Mouse (Mus musculus): ENCODE results near the gene Rgp1. TPM values are rescaled to one million over a fixed set of nuclear protein-coding genes. Genes with fewer than 3 reads are reported as not detected.
"Not testable (repeated sequence)": the region's sequence is repeated elsewhere in the genome, so short reads cannot be mapped to it uniquely, and the experiment has no call there.

The Rgp1 gene
- total RNA-seq, 2 experiments from 2014 or later: 6.7 to 28.7 TPM

DNA sequence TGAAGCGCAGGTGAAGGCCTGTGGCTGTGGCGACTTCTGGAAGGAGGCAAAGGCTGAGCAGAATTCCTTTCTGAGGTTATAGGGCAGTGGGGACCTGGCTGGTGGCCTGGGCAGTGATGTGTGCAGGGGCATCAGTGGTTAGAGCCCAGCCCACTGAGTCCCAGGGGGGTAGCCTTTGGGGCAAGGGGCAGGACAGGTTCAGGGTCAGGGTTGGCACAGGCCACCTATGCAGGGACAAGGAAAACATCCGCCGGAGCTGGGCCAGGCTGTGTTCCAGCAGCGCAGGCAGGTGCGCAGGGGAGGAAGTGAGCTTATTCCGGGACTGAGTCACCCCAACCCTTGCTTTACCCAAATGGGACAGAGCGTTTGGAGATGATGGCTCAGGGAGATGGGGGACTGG, 7.9 kb downstream of the Rgp1 start:
- 0 out of 2 replicates have a peak, but pooled peaks have one; percentile 19 for ATAC-seq (replicated peaks; ENCODE audit: low FRiP score, low TSS enrichment, poor library complexity, severe bottlenecking)

DNA sequence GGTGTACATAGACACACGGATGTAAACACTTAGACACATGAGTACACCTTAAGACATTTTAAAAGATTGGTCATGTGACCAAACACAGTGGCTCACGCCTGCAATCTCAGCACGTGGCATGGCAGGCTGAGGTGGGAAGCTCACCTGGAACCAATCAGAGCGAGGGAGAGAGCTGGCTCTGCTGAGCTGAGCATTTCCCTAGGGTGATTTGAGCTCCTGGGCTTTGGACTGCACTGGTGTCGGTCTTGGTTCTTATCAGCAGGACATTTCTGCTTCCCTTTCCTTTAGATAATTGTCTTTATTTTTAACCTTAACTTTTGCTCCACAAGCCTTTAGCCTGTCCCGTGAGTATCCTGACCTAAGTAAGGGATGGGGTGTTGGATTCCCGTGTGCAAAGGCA, 9.2 kb downstream of the Rgp1 start:
- no peak for ATAC-seq (replicated peaks; ENCODE audit: low FRiP score, low TSS enrichment, poor library complexity, severe bottlenecking)

GRCm38 (mm10) chr4:43591543-43591942, 13.0 kb downstream of the Rgp1 start:
- ATAC-seq (replicated peaks; ENCODE audit: low FRiP score, low TSS enrichment, poor library complexity, severe bottlenecking): no peak

DNA sequence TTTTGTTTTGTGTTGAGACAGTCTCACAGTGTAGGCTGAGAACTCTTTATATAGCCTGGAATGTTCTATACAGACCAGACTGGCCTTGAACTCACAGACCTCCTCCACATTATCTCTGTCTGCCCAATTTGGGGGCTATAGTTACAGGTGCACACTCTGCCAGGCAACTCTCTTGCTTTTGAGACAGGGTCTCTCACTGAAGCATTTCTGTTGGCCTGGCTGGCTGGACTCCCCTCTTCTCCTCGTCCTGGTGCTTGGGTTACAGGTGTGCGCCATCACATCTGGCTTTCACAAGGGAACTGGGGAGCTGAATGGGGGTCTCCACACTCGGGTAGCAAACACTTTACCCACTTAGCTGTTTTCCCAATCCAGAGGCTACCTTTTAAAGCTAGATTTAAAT, 13.4 kb downstream of the Rgp1 start:
- ATAC-seq (replicated peaks; ENCODE audit: low FRiP score, low TSS enrichment, poor library complexity, severe bottlenecking): no peak

GRCm38 (mm10) chr4:43593453-43593852, 14.9 kb downstream of the Rgp1 start:
- no peak for ATAC-seq (replicated peaks; ENCODE audit: low FRiP score, low TSS enrichment, poor library complexity, severe bottlenecking)

DNA sequence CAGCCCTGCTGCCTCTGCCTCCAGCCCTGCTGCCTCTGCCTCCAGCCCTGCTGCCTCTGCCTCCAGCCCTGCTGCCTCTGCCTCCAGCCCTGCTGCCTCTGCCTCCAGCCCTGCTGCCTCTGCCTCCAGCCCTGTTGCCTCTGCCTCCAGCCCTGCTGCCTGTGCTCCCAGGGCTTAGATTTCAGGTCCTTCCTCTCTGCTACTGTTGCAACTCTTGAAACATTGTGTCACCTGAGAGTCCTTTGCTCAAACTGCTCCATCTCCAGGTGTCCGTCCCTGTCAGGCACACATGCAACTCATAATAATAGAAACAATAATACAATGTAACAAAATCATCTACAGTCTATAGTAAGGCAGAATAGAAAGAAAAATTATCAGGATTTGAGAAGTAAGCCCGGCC, 18.1 kb downstream of the Rgp1 start:
- not testable (repeated sequence) for ATAC-seq (replicated peaks; ENCODE audit: low FRiP score, low TSS enrichment, poor library complexity, severe bottlenecking)

GRCm38 (mm10) chr4:43598200-43598599, 19.7 kb downstream of the Rgp1 start:
- ATAC-seq (replicated peaks; ENCODE audit: low FRiP score, low TSS enrichment, poor library complexity, severe bottlenecking): peak; percentile 84

- ATAC-seq (replicated peaks; ENCODE audit: low FRiP score, low TSS enrichment, poor library complexity, severe bottlenecking): peak; percentile 63
These were observed 20.3 kb downstream of the Rgp1 start for GRCm38 (mm10) chr4:43598650-43599380.

- no peak; the same call in 1 of the 2 replicates for ATAC-seq (replicated peaks; ENCODE audit: low FRiP score, low TSS enrichment, poor library complexity, severe bottlenecking)
These were observed 21.9 kb downstream of the Rgp1 start for GRCm38 (mm10) chr4:43600195-43600934.

DNA sequence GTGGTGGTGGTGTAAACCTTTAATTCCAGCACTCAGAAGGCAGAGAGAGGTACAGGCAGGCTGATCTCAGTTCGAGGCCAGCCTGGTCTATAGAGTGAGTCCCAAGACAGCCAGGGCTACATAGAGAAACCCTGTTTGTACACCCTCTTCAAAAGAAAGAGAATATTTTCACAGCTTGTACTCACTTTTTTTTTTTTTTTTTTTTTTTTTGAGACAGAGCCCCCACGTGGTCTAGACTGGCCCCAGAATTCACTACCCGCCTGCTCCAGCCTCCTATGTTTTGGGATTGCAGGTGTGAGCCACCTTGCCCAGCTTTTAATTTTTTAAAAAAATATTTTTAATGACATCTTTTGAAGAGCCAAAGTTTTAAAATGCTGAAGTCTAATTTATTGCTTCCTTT, 25.6 kb downstream of the Rgp1 start:
- no peak for ATAC-seq (replicated peaks; ENCODE audit: low FRiP score, low TSS enrichment, poor library complexity, severe bottlenecking)

GRCm38 (mm10) chr4:43604751-43605685, 26.5 kb downstream of the Rgp1 start:
- peak; percentile 94 for ATAC-seq (replicated peaks; ENCODE audit: low FRiP score, low TSS enrichment, poor library complexity, severe bottlenecking)

DNA sequence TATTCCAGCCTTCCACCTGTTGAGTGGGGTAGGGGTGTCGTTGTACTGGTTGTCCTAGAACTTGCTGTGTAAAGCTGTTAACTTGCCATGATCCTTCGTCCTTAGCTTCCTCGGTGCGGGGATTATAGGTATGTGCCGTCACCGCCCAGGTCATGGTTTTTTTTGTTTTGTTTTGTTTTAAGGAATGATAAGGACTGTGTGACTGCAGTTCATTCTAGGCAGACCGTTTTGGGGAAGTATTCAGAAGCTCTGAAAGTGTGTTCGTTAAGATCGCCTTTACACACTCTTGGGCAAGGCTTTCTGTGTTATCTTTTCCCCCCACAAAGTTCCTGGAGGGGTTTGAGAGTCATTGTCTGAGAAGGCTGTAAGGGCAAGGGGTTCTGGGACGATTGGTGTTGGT, 34.0 kb downstream of the Rgp1 start:
- peak; percentile 71 for ATAC-seq (replicated peaks; ENCODE audit: low FRiP score, low TSS enrichment, poor library complexity, severe bottlenecking)

GRCm38 (mm10) chr4:43613060-43613730, 34.7 kb downstream of the Rgp1 start:
- ATAC-seq (replicated peaks; ENCODE audit: low FRiP score, low TSS enrichment, poor library complexity, severe bottlenecking): 0 out of 2 replicates have a peak, but pooled peaks have one; percentile 59

DNA sequence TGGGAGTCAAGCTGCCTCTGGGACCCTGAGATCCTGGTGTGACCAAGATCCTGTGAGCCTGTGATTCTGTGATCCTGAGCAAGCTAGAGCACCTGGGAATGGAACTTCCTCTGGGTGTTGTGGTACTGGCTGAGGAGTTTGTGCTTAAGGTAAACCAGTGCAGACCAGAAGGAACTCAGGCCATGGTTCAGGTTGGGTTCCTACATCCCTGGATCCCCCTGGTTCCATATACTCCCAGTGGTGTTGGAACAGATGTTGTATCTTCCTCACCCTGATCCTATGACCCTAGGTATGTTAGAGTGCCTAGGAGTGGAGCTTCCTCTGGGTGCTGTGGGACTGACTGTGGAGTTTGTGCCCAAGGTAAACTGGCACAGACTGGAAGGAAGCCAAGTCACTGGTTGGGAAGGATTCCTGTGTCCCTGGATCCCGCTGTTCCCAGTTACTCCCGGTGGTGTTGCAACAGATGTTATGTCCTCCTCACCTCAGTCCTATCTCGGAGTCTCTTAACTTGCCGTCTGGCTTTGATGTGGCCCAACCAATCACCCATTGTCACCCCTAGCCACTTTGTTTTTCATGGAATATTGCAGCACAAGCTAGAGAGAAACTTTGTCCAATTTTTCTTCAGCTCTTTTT, 41.7 kb downstream of the Rgp1 start:
- no peak for ATAC-seq (replicated peaks; ENCODE audit: low FRiP score, low TSS enrichment, poor library complexity, severe bottlenecking)

DNA sequence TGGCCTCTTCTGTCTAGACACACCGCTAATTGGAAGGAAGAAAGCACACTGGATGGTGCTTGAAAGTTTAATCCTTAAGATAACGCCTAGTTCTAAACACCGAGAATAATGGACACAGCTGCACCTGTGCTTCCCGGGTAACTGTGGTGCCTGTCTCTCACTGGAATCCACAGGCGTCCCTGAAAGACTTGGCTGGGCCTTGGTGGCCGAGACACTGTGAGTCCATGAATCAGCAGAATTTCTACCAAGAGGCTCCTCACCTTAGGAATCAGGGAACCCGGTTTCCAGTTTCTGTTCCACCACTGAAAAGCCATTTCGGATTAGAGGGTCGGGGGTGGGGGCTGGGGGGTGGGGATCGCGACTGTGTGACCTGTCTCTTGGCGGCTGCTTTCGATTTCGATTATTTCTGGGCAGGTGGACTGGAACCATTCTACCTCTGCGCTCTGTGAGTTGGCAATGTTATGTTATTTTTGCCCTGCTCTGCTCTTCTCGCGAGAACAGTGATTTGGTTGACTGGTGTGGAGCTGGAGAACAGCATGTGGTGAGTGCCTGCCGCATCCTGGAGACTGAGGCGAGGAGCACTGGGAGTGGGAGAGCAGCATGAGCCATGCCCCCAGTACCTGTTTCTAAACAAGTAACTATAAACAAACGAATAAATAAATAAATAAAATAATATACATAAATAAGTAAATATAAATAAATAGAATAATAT, 50.7 kb downstream of the Rgp1 start:
- no peak for ATAC-seq (replicated peaks; ENCODE audit: low FRiP score, low TSS enrichment, poor library complexity, severe bottlenecking)

GRCm38 (mm10) chr4:43630030-43630581, 51.6 kb downstream of the Rgp1 start:
- peak; percentile 82 for ATAC-seq (replicated peaks; ENCODE audit: low FRiP score, low TSS enrichment, poor library complexity, severe bottlenecking)

DNA sequence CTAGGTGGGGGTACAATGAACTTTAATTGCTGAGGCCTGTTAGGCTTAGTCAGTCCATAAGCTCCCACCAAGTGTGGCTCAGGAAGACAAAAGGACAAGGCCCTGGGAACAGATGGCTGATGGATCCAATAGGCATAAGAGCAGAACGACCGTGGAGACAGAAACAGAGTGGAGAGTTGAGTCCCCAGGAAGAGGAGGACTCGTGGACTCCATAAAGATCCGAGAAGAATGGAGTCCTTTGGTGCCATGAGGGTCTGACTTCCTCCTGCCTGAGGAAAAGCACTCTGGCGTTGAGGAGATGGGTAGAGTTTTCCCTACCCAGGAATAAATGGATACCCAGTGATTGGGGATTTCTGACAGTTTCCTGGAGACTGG, 52.1 kb downstream of the Rgp1 start:
- ATAC-seq (replicated peaks; ENCODE audit: low FRiP score, low TSS enrichment, poor library complexity, severe bottlenecking): no peak

Data from megakaryocyte-erythroid progenitor cell, adult 5-6 weeks (primary cell).